ENCODE assay signal across 8 mouse cellular contexts in genomic region chr3:89868357-89868756, GRCm38 (mm10). TPM values are rescaled to one million over a fixed set of nuclear protein-coding genes. Genes with fewer than 3 reads are reported as not detected.
A peak's percentile ranks its signal among the peaks of the same experiment; 100 is the strongest.
DNase-seq lines count a peak whose midpoint lies in the region; ATAC-seq lines count a peak whose summit lies in the region.

No protein-coding gene starts in this region.

- peaks cover 25% of the 10 kb centered on the region for H3K4me1 ChIP-seq in heart, embryonic 16.5 days (ENCODE audit: control insufficient read depth, insufficient read depth, low read length)

- H3K9ac ChIP-seq in heart, embryonic 16.5 days (ENCODE audit: low read length), result no peak overlapping the region

- intact Hi-C loops in left cerebral cortex, postnatal 4 days (cut with DNase I), result no loop called here

- no peaks in the 10 kb centered on the region for H3K27me3 ChIP-seq in heart, embryonic 16.5 days (ENCODE audit: control insufficient read depth, insufficient read depth, low read length)

- 11% methylated on average over 7 of the region's 7 CpGs for WGBS in heart, embryonic 16.5 days

- peak; percentile 59 for DNase-seq in left cerebral cortex, postnatal 4 days
- DNase-seq in left cerebral cortex, adult 9 months (ENCODE audit: low spot score in 2 of 2), result no peak
- DNase-seq in embryo, embryonic 10.5 days (ENCODE audit: low spot score), result peak; percentile 33
- DNase-seq in lung, postnatal 14 days, result peak; percentile 24
- DNase-seq in cerebellum, adult 18-20 months, result no peak
- DNase-seq in c-Kit-positive CD71-positive TER-119-positive erythroid progenitor cells, embryonic 14.5 days (ENCODE audit: low spot score), result no peak

- no peak for ATAC-seq in heart, embryonic 16.5 days (replicated peaks; ENCODE audit: extremely low read depth, insufficient read depth, low FRiP score)
- ATAC-seq in megakaryocyte progenitor cell, adult 5-6 weeks (replicated peaks; ENCODE audit: poor library complexity), result no peak

- peak overlapping the region; percentile 43; the same call in 1 of the 2 replicates for H3K4me2 ChIP-seq in heart, embryonic 16.5 days (ENCODE audit: low read depth, low read length)

- H3K4me3 ChIP-seq in heart, embryonic 16.5 days (ENCODE audit: low read length), result no peak overlapping the region

- no peaks in the 10 kb centered on the region for H3K9me3 ChIP-seq in heart, embryonic 16.5 days (replicated peaks; ENCODE audit: control insufficient read depth, low read length)

- H3K27ac ChIP-seq in heart, embryonic 16.5 days (ENCODE audit: low read length), result no peak overlapping the region

- H3K36me3 ChIP-seq in heart, embryonic 16.5 days (ENCODE audit: control insufficient read depth, insufficient read depth), result no peaks in the 10 kb centered on the region

RNA-seq across cellular contexts. Expression of gene She, which starts 37.2 kb away (rescaled TPM):
- 1 to 10 TPM; 3.0 to 3.4 TPM for total RNA-seq in left cerebral cortex, postnatal 4 days (2021)
- 4.8 and 7.2 TPM in 2 replicates for polyA plus RNA-seq in heart, embryonic 16.5 days (2015; fragmentation: Nextera tagmentation; extraction: Ambion mirVana)
- total RNA-seq in megakaryocyte progenitor cell, adult 5-6 weeks (2015), result 0.12 TPM in 1 of 2 replicates, not detected in the other
- not detected in 2 replicates for total RNA-seq in megakaryocyte progenitor cell, adult 5-6 weeks (2017)

RNA-seq across cellular contexts. Expression of gene Il6ra, which starts 44.6 kb away (rescaled TPM):
- total RNA-seq in left cerebral cortex, postnatal 4 days (2021), result 1 to 10 TPM; 1.8 to 1.9 TPM
- polyA plus RNA-seq in heart, embryonic 16.5 days (2015; fragmentation: Nextera tagmentation; extraction: Ambion mirVana), result 1.1 TPM in 2 replicates
- 39.5 and 43.6 TPM in 2 replicates for total RNA-seq in megakaryocyte progenitor cell, adult 5-6 weeks (2015)
- total RNA-seq in megakaryocyte progenitor cell, adult 5-6 weeks (2017), result 12.5 and 15.5 TPM in 2 replicates

Comparison
In these comparisons a context has a peak if more than half of its experiments do, and no peak if none do; other contexts are left out.
1. DNase-seq: peak in left cerebral cortex, postnatal 4 days (single experiment), embryo, embryonic 10.5 days (single experiment) and lung, postnatal 14 days (single experiment); none in left cerebral cortex, adult 9 months (0 of 2), cerebellum, adult 18-20 months (0 of 2) and c-Kit-positive CD71-positive TER-119-positive erythroid progenitor cells, embryonic 14.5 days (single experiment).
2. RNA of gene Il6ra, which starts 44.6 kb away (total RNA-seq): 12.5 to 43.6 TPM in megakaryocyte progenitor cell, adult 5-6 weeks; 1.8 to 1.9 TPM in left cerebral cortex, postnatal 4 days; every median in the first group is over 4 times any median in the second.